Mouse (Mus musculus): ENCODE results near the gene Sirt6. TPM values are rescaled to one million over a fixed set of nuclear protein-coding genes. Genes with fewer than 3 reads are reported as not detected.

Sirt6 gene
- polyA plus RNA-seq, 1 experiment from 2014 or later: 41.7 TPM

DNA sequence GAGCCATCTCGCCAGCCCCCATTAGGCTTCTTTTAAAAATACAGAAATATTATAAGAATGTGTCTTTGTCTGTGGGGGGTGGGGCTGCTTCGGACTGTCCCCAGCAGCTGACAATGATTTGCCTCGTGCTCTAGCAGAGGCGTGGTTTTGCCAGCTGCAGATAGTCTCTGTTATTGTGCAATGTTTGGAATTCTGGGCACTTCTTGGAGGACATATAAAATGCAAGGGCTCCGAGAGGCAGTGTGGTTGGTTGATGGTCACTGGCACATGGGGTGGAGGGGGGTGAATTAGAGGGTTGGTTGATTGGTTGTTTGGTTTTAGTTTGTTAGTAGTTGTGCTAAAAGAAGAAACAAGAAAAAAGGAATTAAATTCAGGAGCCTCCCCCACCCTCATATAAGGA is 7.6 kb downstream of the Sirt6 start:
- H3K4me2 ChIP-seq: no peak overlapping the region
- no peak overlapping the region for H3K27ac ChIP-seq
- WGBS: 70% methylated on average over 5 of the region's 5 CpGs
- H3K9ac ChIP-seq: no peak overlapping the region
- H3K36me3 ChIP-seq: peaks cover 48% of the 10 kb centered on the region
- H3K9me3 ChIP-seq: no peaks in the 10 kb centered on the region
- ATAC-seq (ENCODE audit: insufficient number of reproducible peaks, low FRiP score, low TSS enrichment, low read depth): no peak
- peaks cover 9% of the 10 kb centered on the region; the same call in 1 of the 2 replicates for H3K4me1 ChIP-seq
- H3K4me3 ChIP-seq: no peak overlapping the region
- H3K27me3 ChIP-seq: no peaks in the 10 kb centered on the region

DNA sequence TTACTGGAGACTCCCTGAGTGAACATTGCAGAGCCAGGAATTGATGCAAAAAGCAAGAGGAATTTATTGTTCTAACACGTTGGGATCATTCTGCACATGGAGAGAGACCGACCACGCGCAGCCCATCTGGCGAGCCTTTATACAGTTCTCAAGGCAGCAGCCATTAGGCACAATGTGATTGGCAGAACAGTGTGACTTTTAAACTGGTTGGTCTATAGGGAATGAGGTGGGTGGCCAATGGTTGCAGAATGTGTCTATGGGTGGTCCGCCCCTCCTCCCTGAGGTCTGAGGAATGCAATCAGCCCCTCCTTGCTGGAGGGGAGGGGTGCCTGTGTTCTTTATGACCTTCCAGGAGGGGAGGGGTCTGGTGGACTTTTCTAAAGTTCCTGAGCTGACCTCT is 12.1 kb downstream of the Sirt6 start:
- Histone ChIP-seq H3K4me1 (peaks cover 9% of the 10 kb centered on the region; the same call in 1 of the 2 replicates), H3K27ac (peak overlapping the region; percentile 50; the same call in 1 of the 2 replicates), H3K9ac (no peak overlapping the region), H3K36me3 (peaks cover 4% of the 10 kb centered on the region), H3K9me3 (no peaks in the 10 kb centered on the region), H3K4me3 (no peak overlapping the region), H3K4me2 (no peak overlapping the region), H3K27me3 (no peaks in the 10 kb centered on the region)
- ATAC-seq (ENCODE audit: insufficient number of reproducible peaks, low FRiP score, low TSS enrichment, low read depth): peak; percentile 58; the same call in 1 of the 2 replicates
- WGBS: 21% methylated on average over 6 of the region's 6 CpGs

DNA sequence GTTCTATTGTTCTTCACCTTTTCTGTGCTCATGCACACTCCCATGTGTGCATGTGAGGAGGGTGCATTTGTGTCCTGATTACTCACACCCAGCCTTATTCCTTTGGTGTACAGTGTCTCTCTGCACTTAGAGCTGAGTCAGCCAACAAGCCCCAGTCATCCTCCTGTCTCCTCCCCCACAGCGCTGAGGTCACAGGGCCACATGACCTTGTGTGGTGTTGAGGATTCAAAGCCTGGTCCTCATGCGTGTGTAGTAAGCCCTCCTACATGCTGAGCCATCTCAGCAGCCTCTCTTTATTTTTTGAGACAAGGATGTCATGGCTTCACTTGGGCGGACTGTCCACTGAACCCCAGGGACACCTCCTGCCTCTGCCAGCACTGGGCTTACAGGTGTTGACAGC is 14.8 kb downstream of the Sirt6 start:
- Histone ChIP-seq H3K4me1 (peaks cover 9% of the 10 kb centered on the region; the same call in 1 of the 2 replicates), H3K9ac (no peak overlapping the region), H3K27ac (no peak overlapping the region), H3K36me3 (peaks cover 3% of the 10 kb centered on the region; the same call in 1 of the 2 replicates), H3K27me3 (no peaks in the 10 kb centered on the region), H3K4me2 (no peak overlapping the region), H3K9me3 (no peaks in the 10 kb centered on the region), H3K4me3 (no peak overlapping the region)
- 71% methylated on average over 3 of the region's 3 CpGs for WGBS
- ATAC-seq (ENCODE audit: insufficient number of reproducible peaks, low FRiP score, low TSS enrichment, low read depth): no peak

DNA sequence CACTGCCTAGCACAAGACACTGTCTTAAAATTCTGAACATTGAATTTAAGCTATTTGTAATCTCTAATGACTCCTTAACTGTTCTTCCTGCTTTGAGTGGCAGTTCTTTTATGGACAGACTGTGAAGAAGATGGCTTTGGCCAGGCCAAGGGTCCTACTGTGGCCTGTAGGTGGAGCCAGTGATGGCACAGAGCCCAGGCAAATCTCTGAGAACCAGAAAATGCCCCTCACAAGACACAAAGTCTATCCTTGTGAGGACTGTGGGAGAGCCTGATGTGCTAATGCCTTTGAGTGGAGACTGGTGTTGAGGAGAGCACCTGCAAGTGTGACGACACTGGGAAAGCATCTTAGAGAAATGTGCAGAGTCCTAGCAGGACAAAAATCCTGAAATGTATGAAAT is 19.3 kb downstream of the Sirt6 start:
- WGBS: 90% methylated on average over 1 of the region's 1 CpGs
- Histone ChIP-seq H3K4me3 (no peak overlapping the region), H3K4me1 (peaks cover 18% of the 10 kb centered on the region), H3K36me3 (peaks cover 3% of the 10 kb centered on the region; the same call in 1 of the 2 replicates), H3K27me3 (no peaks in the 10 kb centered on the region), H3K9me3 (no peaks in the 10 kb centered on the region), H3K9ac (no peak overlapping the region), H3K27ac (no peak overlapping the region), H3K4me2 (no peak overlapping the region)
- no peak for ATAC-seq (ENCODE audit: insufficient number of reproducible peaks, low FRiP score, low TSS enrichment, low read depth)

DNA sequence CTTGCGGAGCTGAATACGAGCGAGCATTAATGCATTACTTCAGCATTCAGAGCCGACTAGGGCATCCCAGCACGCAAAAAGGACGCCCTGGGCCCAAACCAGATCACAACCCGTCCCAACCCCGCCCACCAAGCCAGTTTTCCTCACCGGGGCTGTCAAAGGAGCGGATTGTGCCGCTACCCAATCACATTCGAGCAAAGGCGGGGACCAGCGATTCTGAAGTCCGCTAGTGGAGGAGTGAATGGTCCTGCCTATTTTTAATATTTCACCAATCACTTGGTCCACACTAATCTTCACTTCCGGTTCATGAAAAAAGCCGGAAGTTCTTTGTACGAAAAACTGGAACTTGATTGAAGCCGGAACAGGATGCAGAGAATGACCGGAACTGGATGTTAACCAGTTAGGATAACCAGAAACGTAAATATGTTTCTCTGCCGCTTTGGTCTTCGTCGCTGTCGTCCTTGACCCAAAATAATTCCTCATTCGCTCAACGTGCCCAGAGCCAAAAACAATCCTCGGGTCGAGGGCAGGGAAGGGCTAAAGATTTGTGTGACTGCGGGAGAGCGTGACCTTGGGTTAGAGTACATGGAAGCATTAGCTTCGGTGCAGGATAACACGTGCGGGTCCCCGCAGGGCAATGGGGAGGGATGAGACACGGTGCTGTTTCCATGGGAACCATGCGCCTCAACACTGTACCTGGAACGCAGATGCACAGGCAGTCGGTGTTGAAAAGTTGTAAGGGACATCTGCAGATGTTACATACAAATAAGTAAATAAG is 21.4 kb downstream of the Sirt6 start, which contains the start of gene BC025920:
Gene BC025920, plus strand, starts transcription at position 297 of the 778 bp plus-strand sequence.
- WGBS: under 1% methylated on average over 39 of the region's 39 CpGs
- peak within 1 kb of the TSS; percentile 93 for H3K27ac ChIP-seq
- H3K4me3 ChIP-seq: peak within 1 kb of the TSS; percentile 59
- ATAC-seq (ENCODE audit: insufficient number of reproducible peaks, low FRiP score, low TSS enrichment, low read depth): peak; percentile 89
- no peaks in the 10 kb centered on the region for H3K27me3 ChIP-seq
- peaks cover 35% of the 10 kb centered on the region for H3K4me1 ChIP-seq
- peak within 1 kb of the TSS; percentile 80 for H3K4me2 ChIP-seq
- no peaks in the 10 kb centered on the region for H3K9me3 ChIP-seq
- peak within 1 kb of the TSS; percentile 57 for H3K9ac ChIP-seq
- peaks cover 3% of the 10 kb centered on the region; the same call in 1 of the 2 replicates for H3K36me3 ChIP-seq

DNA sequence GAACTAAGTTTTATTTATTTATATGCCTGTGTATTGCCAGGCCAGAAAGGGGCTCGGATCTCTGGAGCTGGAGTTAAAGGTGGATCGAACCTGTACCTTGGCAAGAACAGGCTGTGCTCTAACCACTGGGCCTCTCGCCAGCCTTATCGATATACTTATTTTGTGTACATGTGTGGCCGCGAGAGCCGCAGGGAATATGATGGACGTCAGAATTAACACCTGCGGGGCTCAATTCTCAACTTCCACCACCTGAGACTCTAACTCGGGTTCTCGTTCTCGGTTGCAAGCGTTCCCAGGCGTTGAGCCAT is 22.0 kb downstream of the Sirt6 start:
- peak overlapping the region; percentile 59 for H3K4me3 ChIP-seq
- peaks cover 40% of the 10 kb centered on the region for H3K4me1 ChIP-seq
- peak overlapping the region; percentile 93 for H3K27ac ChIP-seq
- ATAC-seq (ENCODE audit: insufficient number of reproducible peaks, low FRiP score, low TSS enrichment, low read depth): no peak
- 2% methylated on average over 14 of the region's 14 CpGs for WGBS
- H3K9ac ChIP-seq: 0 out of 2 replicates have a peak overlapping the region, but pooled peaks have one; percentile 26
- H3K4me2 ChIP-seq: peak overlapping the region; percentile 69
- no peaks in the 10 kb centered on the region for H3K9me3 ChIP-seq
- no peaks in the 10 kb centered on the region for H3K27me3 ChIP-seq
- H3K36me3 ChIP-seq: peaks cover 3% of the 10 kb centered on the region; the same call in 1 of the 2 replicates

DNA sequence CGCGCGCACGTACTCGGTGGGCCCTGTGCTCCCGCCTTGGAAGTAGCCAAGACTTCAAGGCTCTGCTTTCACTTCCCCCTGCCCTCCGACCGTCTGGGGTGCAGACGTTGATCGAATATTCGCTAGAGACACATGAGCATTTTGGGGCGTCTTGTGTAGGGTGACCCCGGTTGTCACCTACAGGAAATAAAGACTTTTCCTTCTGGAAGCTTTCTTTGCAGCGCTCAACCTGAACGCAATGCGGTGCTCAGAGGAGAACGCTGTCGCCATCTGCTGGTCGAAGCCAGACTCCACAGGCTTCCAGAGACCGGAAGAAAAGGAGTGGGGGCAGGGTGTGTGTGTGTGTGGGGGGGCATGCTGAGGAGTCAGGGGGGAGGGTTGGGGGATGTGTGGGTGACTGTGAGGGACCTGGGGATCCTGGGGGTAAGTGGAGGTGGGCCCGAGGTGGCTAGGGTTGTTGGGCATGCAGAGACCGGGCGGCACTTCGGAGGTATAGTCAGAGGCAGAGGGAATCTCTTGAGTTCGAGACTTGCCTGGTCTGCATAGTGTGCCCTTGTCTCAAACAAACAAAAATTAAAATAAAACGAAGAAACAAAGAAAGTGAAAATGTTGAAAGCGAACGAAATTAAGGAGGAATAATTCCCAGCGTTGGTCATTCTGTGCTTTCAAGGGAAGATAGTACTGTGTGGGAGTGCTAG is 22.5 kb downstream of the Sirt6 start:
- peaks cover 3% of the 10 kb centered on the region; the same call in 1 of the 2 replicates for H3K36me3 ChIP-seq
- H3K9me3 ChIP-seq: no peaks in the 10 kb centered on the region
- H3K4me3 ChIP-seq: peak overlapping the region; percentile 59
- H3K27me3 ChIP-seq: no peaks in the 10 kb centered on the region
- peak overlapping the region; percentile 69 for H3K4me2 ChIP-seq
- H3K4me1 ChIP-seq: peaks cover 44% of the 10 kb centered on the region
- ATAC-seq (ENCODE audit: insufficient number of reproducible peaks, low FRiP score, low TSS enrichment, low read depth): peak; percentile 17; the same call in 1 of the 2 replicates
- WGBS: 18% methylated on average over 29 of the region's 29 CpGs
- H3K27ac ChIP-seq: peak overlapping the region; percentile 93
- H3K9ac ChIP-seq: 0 out of 2 replicates have a peak overlapping the region, but pooled peaks have one; percentile 26

DNA sequence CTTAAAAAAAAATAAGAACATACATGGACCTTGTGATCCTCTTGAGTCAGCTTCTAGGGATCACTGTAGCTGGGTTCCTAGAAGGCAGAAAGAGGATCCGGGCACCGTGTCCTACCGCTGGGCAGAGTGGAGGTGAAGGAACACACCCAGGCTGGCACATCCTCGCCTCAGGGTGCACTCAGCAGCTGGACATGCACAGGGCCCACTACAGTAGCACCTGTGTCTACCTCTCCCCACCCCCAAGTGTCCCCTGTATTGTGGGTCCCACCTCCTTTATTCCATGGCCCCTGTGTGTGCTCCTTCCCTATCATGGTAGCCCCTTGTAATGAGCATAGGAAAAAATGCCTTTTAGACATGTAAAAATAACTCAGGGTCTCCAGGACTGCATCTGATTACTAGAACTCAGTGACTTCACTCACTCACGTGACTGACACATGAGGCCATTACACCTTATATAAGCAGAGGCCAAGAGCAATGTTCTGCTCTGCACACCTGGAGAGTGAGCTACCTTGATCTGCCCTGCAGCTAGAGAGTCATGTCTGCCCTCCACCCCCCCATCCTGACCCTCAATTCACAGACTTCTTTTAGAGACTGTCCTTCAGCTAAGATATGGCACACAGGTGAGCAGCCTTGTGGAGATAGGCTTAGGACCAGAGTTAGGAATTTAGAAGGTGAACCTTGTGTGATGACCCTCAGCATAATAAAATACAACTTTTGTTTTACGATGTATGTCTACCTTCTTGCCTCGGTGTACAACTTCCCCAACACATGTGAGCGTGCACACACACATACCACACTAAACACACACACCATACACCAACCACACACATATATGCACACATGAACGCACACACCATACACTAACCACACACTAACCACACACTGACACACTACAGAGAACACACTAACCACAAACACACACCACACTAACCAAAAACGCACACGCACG is 23.3 kb downstream of the Sirt6 start:
- peaks cover 46% of the 10 kb centered on the region for H3K4me1 ChIP-seq
- ATAC-seq (ENCODE audit: insufficient number of reproducible peaks, low FRiP score, low TSS enrichment, low read depth): no peak
- H3K27ac ChIP-seq: 0 out of 2 replicates have a peak overlapping the region, but pooled peaks have one; percentile 43

DNA sequence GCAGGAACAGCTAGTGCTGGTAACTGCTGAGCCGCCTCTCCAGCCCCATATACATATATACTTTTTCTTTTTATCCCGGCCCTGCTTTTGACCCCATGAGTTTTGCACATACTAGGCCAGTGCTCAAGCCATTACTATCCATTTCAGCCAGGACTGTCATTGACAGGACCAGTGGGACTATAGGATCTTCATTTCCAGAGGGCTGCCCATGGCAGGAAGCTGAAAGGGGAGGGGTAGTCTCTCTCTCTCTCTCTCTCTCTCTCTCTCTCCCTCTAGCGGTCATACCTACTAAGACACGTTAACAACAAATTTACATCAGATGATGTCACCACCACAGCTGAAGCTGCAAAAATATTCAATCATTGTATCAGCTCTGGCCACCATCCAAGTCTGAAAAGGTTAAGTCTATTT is 24.9 kb downstream of the Sirt6 start:
- Histone ChIP-seq H3K4me2 (no peak overlapping the region), H3K27ac (peak overlapping the region; percentile 30; the same call in 1 of the 2 replicates)
- no peak for ATAC-seq (ENCODE audit: insufficient number of reproducible peaks, low FRiP score, low TSS enrichment, low read depth)

More for the DNA sequence above, 23.3 kb downstream of the Sirt6 start:
- Histone ChIP-seq H3K9ac (no peak overlapping the region), H3K27me3 (no peaks in the 10 kb centered on the region), H3K4me2 (peak overlapping the region; percentile 69; the same call in 1 of the 2 replicates), H3K9me3 (no peaks in the 10 kb centered on the region), H3K4me3 (no peak overlapping the region), H3K36me3 (peaks cover 3% of the 10 kb centered on the region; the same call in 1 of the 2 replicates)
- 69% methylated on average over 12 of the region's 12 CpGs for WGBS

DNA sequence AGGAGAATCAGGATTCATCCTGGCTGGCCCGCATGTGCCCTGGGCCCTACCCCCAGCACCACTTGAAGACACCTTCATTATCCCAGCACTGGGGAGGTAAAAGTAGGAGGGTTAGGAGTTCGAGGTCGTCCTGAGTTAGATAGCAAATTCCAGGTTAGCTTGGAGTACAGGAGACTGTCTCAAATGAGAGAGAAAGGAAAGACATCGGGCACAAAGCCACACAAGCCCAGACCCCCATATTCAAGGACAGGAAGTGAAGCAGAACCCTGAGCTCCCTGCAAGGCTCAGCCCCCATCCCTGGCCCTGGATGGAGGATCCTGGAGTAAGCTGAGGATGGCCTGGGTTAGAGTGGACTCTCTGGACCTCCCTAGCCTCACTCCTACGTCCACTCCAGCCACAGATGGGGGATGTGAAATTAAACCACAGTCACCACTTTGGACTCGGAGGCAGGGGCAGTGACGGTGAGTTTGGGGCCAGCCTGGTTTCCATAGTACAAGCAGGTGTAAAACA is 26.1 kb downstream of the Sirt6 start:
- Histone ChIP-seq H3K27me3 (no peaks in the 10 kb centered on the region), H3K4me2 (peak overlapping the region; percentile 55), H3K27ac (peak overlapping the region; percentile 75), H3K4me1 (peaks cover 61% of the 10 kb centered on the region), H3K9ac (no peak overlapping the region), H3K4me3 (peak overlapping the region; percentile 32), H3K36me3 (no peaks in the 10 kb centered on the region), H3K9me3 (no peaks in the 10 kb centered on the region)
- WGBS: 19% methylated on average over 7 of the region's 7 CpGs
- no peak for ATAC-seq (ENCODE audit: insufficient number of reproducible peaks, low FRiP score, low TSS enrichment, low read depth)

More for the DNA sequence above, 24.9 kb downstream of the Sirt6 start:
- Histone ChIP-seq H3K36me3 (no peaks in the 10 kb centered on the region), H3K4me3 (no peak overlapping the region), H3K9me3 (no peaks in the 10 kb centered on the region), H3K27me3 (no peaks in the 10 kb centered on the region), H3K9ac (no peak overlapping the region), H3K4me1 (peaks cover 52% of the 10 kb centered on the region)
- WGBS: 16% methylated on average over 4 of the region's 4 CpGs

DNA sequence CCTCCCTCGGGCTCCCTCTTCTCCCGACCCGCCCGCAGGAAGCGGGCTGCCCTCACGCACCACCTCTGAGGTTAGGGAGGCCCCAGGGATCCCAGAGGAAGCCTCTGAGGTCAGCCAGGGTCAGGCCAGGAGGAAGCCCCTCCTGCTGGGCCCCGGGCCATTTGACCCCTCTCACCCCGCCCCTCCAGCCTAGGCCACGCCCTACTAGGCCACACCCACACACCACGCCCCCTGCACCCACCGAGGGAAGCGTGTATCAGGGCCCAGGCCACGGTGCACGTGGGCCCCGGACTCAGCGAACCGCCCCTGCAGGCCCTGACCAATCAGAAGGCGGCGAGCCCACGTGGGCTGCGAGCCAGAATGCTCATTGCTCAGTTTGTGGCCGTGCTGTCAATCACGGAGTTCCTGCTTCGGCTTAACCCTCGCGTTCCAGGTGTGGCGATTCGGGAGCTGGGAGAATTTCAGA is 26.8 kb downstream of the Sirt6 start, which contains the start of gene Tle6:
Gene Tle6, minus strand, starts transcription at position 336 of the 466 bp plus-strand sequence.
- Histone ChIP-seq H3K9me3 (no peaks in the 10 kb centered on the region), H3K27me3 (no peaks in the 10 kb centered on the region), H3K4me1 (peaks cover 67% of the 10 kb centered on the region), H3K9ac (no peak within 1 kb of the TSS), H3K4me2 (peak within 1 kb of the TSS; percentile 55), H3K36me3 (no peaks in the 10 kb centered on the region), H3K4me3 (peak within 1 kb of the TSS; percentile 32), H3K27ac (peak within 1 kb of the TSS; percentile 75)
- WGBS: under 1% methylated on average over 28 of the region's 28 CpGs
- ATAC-seq (ENCODE audit: insufficient number of reproducible peaks, low FRiP score, low TSS enrichment, low read depth): peak; percentile 86
